Mouse (Mus musculus) G1E-ER4 (cell line): ENCODE data around the gene Ccdc34. TPM values are rescaled to one million over a fixed set of nuclear protein-coding genes. Genes with fewer than 3 reads are reported as not detected.

Experiments
- GATA1 ChIP-seq: IDR thresholded peaks from one replicate; pipeline ENCODE4 v1.8.0; 2012; ENCODE audit warnings: low read length, inconsistent platforms
- polyA plus RNA-seq: library from polyadenylated mRNA; stranded (reverse); fragments of >175 nt; gene quantifications from 2 replicates; pipeline ENCODE4 v1.2.3, GENCODE M21; 2012

Gene Ccdc34
- polyA plus RNA-seq, 1 experiment, result 17.1 TPM

DNA sequence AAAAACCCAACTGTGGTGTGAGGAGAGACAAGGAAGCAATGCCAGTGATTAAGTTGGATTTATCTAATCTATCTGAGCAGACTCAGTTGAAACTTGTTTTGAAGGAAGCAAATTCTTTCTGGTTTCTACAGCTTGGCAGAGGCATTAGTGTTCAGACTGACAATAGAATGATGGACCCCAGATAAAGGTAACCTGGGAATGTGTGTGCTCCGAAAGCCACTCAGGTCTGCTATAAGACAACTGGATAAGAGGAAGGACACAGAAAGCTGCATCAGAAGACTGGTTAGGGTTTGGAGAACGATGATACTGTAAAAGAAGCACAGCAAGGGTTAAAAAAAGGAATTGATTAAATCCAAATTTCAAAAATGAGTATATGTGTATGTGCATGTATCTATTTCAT lies 111.8 kb downstream of the Ccdc34 start:
- TF ChIP-seq GATA1, result no peak

DNA sequence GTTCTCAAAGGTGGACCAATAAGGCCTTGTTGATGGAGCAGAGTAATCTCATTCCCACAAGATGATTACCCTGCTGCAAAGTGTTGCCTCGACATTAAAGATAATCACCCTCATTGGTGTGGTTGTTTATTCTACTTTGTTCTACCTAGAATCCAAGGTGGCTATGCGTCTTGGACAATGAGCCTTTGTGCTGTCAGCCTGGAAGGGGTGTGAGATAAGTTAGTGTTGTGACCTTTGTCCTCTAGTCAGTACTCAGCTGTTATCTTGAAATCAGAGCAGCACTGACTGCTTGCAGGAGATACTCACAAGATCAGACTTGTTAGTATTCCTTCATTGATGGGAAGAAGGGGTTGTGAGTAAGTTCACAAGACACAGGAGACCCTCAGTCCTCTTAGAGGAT lies 114.0 kb downstream of the Ccdc34 start:
- TF ChIP-seq GATA1, result no peak

DNA sequence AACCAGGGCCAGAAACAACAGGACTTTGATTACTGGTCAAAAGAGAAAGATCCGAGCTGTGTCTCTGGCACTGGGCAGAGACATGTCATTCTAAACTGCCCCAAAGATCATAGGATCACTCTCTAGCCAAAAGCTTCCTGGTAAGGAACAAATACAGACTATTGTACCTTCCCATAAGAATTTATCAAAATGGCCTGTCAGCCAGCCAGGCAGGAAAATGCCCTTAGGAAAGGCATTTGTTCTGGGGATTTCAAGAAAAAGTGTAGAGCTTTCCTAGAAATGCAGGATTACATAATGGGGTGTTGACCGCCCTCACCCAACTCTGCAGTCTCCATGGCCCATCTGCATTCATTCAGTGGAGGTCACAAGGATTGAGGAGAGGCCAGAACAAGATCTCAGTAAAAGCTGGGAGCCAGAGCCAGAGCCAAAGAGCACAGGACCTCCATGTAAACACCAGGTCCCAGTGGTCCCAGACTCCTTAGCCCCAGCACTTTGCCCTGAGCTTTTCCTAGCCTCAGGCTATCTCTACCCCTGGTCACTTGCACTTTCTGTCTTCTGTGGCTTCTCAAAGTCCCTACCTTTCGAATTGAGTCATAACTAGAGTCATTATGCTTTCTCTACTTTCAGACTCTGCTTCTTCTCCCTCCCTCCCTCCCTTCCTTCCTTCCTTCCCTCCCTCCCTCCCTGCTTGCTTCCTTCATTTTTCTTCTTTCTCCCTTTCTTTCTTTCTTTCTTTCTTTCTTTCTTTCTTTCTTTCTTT lies 115.9 kb downstream of the Ccdc34 start:
- no peak for TF ChIP-seq GATA1

DNA sequence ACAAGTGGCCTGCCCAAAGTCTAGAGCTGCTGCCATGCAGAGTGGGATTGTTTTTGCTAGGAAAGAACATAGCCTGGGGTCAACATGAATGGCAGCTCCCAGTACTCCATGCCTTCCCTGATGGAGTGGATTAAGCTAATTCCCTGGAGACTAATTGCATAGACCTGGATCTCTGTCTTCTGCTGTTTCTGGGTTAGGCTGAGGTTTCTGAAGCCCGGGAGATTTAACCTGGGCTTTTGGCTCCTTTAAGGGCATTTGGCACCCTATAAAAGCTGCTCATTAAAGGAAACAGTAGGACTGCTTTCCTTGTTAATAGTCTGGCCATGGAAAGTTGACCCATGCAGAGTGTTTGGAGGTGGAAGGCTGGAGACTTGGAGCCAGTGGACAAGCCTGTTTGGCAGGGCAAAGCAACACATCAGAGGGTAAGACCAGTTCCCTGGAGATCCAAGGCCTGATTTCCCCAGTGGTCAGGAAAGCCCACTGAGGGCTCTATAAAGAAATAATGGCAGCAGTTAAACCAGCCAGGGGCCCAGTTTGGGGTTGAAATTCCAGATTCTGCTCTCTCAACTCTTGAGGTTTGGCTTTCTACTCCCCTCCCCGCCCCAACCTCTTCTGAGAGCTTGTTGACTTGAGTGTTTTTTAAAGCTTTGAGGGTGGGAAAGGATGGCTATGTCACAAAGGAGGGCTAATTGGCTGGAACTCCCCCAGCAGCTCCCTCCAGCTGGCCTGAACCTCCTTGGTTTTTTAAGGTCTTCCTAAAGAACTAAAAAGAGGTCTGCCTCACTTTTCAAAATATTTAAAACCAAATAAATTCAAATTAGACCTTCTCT lies 117.4 kb downstream of the Ccdc34 start:
- no peak for TF ChIP-seq GATA1

DNA sequence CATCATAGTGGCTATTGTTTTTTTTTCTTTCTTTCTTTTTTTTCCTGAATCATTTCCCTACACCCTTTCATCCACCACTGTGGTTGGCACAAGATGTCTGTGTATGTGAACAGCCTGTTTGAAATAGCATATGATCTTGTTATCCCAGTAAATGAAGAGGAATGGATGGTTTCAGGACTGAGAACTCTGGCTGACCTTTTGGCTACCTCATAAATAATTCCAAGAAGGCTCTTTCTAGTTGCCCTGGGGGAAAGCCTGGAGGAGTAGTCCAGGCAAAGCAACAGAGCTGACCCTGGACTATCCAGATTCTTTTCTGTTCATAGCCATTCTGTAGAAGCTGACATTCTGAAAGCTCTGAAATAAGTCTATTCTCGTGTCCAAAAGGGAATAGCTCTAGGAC lies 119.7 kb downstream of the Ccdc34 start:
- TF ChIP-seq GATA1, result no peak

DNA sequence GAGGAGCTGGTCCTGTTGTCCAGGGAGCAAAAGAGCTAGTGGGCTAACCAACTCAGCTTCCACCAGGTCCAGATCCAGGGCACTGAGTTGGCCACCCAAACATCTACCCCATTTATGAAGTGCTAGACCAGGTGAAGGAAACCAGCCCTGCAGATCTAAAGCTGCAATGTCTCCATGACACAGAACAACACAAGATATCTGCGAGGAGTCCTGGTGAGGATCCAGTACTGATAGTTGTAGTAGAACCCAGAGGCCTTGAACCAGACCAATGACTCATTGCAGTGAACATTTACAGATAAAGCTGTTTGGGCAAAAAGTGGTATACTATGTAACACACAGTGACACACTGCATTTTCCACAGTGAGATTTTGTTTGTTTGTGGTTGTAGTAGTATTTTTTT lies 120.5 kb downstream of the Ccdc34 start:
- no peak for TF ChIP-seq GATA1

DNA sequence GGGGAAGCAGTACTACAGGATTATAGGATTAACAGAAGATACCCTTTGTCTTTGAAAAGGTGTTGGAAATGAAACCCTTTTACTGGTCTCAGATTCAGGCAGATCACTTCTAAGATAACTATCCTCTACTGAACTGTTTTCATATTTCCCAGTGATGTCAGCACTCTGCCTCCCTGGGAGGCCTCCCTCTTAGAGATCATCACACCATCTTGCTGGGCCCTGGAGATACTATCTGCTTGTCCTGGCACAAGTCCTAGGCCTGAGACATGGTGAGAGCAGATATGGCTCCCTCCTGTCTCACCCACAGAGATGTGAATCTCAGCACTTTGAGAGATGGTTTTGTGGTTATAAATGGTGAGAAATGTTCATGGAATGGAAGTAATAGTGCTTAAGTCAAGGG lies 131.6 kb downstream of the Ccdc34 start:
- no peak for TF ChIP-seq GATA1

DNA sequence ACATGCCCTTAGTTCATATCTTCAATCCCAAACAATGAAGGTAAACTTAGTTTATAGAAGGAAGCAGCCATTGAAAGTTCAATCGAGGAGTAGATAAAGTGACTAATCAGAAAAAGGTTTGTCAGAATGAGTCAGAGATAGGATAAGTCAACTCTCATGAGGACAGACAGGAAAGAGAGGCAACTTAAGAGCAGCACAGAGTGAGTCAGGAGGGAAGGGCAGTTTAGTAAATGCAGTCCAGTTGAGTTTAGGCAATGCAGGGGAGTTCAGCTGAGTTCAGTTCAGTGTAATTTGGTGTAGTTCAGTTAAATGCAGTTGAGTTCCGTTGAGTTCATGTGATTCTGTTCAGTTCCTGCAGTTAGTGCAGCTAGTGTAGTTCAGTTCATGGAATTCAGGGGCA lies 138.7 kb downstream of the Ccdc34 start:
- no peak for TF ChIP-seq GATA1

DNA sequence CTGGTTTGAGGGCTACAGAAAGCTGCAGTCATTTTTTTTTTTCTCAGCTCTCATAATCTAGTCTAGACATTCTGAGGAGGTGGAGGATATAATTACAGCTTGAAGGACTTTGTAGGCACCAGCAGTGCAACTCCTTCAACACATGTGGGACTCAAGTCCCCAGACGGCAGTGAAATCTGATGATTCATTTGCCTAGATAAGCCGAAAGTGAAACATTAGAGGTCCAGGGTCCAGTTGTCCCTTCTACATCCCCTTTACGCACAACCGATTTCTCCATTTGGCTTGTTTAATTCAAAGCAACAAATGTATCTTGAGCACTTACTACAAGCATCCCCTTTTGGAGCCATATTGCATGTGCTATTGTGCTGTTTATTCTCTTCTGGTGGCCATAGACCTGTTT lies 147.4 kb downstream of the Ccdc34 start:
- no peak for TF ChIP-seq GATA1

DNA sequence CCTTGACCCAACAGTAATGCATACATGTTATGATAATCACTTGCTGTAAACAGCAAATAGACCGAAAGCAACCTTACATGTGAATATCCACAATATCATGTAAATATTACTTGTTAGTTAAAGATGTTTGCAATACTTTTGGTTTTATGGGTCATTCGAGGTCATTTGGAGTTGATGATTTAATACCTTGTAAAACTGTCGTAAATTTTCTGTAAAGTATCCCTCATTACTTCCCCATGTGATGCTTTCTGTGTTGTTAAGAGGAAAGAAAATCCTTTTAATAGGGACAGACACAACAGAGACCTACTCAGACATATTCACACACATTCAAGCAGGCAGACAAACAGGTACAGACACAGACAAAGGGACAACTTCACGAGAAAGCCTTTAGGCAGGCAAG lies 150.1 kb downstream of the Ccdc34 start:
- TF ChIP-seq GATA1, result no peak

DNA sequence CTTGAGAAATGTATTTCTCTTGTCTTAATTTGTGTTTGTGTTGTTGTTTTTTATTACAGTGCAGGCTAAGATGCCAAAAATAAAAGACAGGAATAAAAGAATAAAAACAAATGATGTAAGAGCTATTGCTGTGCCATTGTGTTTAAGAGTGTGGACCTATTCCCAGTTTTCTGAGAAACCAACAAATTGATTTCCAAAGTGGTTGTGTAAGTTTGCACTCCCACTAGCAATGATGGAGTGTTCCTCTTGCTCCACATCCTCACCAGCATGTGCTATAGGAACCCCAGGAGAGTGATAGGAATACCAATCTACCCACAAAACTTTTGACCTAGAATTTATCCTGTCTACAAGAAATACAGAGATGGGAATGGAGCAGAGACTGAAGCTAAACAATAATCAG lies 150.7 kb downstream of the Ccdc34 start:
- TF ChIP-seq GATA1, result no peak

DNA sequence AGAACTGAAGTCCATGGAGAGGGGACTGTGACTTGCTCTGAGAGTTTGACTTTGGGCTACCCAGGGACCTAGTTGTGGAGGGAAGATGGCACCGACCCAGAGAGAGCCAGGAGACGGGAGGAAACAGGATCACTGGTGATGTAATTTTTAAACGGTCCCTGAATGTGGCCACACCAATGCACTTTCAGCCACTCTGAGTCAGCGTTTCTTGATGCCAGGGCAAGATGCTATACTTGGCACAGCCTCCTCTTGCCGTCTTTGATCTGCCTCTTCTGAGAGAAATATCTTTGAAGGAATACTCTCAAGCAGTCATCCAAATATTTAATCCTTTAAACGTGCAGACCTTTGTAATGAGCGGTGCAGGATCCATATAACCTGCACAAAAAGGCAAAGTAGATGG lies 154.8 kb downstream of the Ccdc34 start:
- no peak for TF ChIP-seq GATA1

DNA sequence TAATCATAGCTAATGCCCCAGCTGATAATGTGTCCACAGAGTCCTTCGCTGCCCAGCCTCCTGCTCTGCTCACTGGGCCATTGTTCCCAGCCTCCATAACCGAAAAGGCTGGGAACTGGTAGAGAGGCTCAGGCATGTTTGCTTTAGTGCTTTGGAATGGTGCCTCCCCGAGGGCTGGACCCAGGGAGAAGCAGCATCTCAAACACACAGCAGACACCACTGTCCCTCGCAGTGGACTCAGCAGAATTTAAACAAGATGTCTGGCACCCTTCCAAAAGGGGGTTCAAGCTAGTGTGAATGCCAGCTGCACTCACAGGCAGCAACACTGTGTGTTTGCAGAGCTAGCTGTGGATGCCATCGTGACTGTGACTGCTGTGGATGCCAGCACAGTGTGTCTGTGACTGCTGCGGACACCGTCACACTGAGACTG lies 156.2 kb downstream of the Ccdc34 start:
- no peak for TF ChIP-seq GATA1

DNA sequence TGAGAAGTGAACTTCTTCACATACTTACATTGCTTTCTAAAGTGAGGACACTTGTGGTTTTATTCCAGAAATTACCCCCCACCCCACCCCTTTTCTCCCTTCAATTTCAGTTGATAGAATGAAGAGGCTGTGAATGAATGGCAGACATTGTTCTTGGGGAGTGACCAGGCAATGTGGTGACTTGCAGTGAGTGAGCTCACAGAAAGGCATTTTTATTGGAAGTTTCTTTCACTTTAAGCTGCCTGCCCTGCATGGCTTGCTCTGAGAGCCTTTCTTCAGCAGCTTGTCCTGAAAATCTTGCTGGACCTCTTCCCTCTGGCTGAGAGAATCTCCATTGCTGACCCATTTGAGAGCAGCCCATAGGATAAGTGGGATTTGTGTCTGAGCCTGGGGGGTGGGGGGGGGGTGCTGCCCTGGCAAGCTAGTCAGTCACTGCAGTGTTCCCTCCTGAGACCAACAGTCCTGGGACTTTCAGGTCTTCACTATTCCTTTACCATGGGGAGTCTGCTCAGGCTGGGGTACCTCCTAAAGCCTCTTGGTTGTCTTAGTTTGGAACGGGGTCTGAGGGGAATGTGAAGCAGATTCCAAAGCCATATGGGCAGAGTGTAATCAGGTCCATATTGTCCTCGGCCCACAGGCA lies 159.3 kb downstream of the Ccdc34 start:
- TF ChIP-seq GATA1, result no peak

DNA sequence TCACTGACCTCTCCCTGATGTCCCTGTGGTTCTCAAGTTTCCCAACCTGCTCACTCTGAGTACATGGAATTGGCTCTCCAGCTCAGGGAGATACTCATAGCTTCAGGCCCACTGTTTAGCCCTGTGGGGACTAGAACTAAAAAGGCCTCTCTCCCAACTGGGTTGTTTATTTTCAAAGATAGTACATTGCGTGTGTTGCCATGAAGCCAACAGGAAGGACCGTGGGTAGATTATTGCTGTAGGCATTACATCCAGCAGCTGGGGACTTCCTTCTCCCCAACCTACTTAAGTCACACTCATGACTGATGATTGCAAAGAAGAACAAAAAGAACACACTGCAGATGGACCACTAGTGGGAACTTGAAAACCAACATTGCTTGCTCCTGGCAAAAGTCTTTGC lies 159.8 kb downstream of the Ccdc34 start:
- TF ChIP-seq GATA1, result no peak

DNA sequence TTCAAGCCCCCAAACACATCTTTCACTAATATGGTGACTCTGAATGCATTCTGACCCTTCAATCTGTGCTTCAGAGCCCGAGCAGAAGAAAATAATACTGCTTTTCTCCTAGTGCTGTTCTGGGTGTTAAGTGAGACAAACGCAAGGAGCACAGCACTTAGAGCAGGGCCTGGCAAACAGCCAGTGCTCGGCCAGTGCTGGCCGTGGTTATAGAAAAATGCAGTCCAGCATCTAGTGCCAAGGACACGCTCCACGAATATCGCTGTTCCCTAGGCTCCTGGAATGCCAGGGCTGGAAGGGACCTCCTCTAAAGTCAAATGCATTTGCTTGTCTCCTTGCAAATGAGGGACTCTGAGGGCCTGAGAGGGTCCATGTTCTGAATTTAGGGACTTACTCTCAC lies 160.3 kb downstream of the Ccdc34 start:
- no peak for TF ChIP-seq GATA1
